Mouse (Mus musculus) ES-E14 (cell line): ENCODE measurements around the gene 1110008P14Rik.

Experiments
- CHD2 ChIP-seq: IDR thresholded peaks from 2 replicates; pipeline ENCODE4 v1.6.1; 2014; ENCODE audit warnings: mild to moderate bottlenecking, low read depth, low read length, inconsistent platforms
- HCFC1 ChIP-seq: IDR thresholded peaks from 2 replicates; pipeline ENCODE4 v1.6.1; 2012; ENCODE audit warnings: low read length, inconsistent platforms, borderline replicate concordance; ENCODE audit not compliant: insufficient read depth
- ZC3H11A ChIP-seq: IDR thresholded peaks from 2 replicates; pipeline ENCODE4 v1.6.1; 2012; ENCODE audit warnings: low read depth, mild to moderate bottlenecking, inconsistent platforms, low read length, borderline replicate concordance

DNA sequence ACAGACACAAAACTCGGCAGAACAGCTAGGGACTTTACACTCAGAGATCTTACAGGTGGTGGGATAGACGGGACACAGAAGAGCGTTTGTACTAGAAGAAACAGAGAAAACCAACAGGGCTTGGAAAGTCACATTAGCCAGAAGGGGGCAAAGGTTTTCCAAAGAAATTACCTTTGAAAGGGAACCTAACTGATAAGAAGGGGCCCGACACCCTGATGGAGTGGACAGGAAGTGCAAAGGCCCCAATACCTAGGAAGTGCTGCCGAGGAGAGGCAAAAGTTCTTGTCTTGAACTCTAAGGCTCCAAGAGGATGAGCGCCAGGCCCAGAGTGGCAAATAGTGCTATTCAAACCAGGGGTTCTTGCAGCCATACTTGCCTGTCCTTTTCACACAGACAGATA lies 27.9 kb downstream of the 1110008P14Rik start:
- TF ChIP-seq HCFC1 (no peak), CHD2 (no peak), ZC3H11A (no peak)
